Mouse (Mus musculus): ENCODE data around the gene 9130230L23Rik. TPM values are rescaled to one million over a fixed set of nuclear protein-coding genes. Genes with fewer than 3 reads are reported as not detected.

Gene 9130230L23Rik
- polyA plus RNA-seq, 1 experiment from 2014 or later = 1.7 TPM

- Histone ChIP-seq H3K9ac (replicated peaks; ENCODE audit: low read depth) (no peak overlapping the region), H3K4me2 (replicated peaks; ENCODE audit: low read depth, low read length) (no peak overlapping the region), H3K4me3 (ENCODE audit: low read depth, low read length) (no peak overlapping the region), H3K4me1 (ENCODE audit: insufficient read depth, low read depth, low read length) (no peaks in the 10 kb centered on the region), H3K36me3 (ENCODE audit: insufficient read depth, low read length) (no peaks in the 10 kb centered on the region), H3K27me3 (replicated peaks; ENCODE audit: insufficient read depth, low read length) (no peaks in the 10 kb centered on the region), H3K9me3 (ENCODE audit: low read length) (no peaks in the 10 kb centered on the region), H3K27ac (ENCODE audit: low read length) (no peak overlapping the region)
- DNase-seq (ENCODE audit: low spot score) = peak; percentile 63
- WGBS = 1% methylated on average over 4 of the region's 4 CpGs
- TF ChIP-seq CTCF (IDR thresholded peaks at IDR 0.05) (peak; percentile 83), EP300 (IDR thresholded peaks at IDR 0.05) (no peak)
- ATAC-seq = no peak
Observed at GRCm38 (mm10) chr5:65958597-65958996, 45.5 kb downstream of the 9130230L23Rik start.

DNA sequence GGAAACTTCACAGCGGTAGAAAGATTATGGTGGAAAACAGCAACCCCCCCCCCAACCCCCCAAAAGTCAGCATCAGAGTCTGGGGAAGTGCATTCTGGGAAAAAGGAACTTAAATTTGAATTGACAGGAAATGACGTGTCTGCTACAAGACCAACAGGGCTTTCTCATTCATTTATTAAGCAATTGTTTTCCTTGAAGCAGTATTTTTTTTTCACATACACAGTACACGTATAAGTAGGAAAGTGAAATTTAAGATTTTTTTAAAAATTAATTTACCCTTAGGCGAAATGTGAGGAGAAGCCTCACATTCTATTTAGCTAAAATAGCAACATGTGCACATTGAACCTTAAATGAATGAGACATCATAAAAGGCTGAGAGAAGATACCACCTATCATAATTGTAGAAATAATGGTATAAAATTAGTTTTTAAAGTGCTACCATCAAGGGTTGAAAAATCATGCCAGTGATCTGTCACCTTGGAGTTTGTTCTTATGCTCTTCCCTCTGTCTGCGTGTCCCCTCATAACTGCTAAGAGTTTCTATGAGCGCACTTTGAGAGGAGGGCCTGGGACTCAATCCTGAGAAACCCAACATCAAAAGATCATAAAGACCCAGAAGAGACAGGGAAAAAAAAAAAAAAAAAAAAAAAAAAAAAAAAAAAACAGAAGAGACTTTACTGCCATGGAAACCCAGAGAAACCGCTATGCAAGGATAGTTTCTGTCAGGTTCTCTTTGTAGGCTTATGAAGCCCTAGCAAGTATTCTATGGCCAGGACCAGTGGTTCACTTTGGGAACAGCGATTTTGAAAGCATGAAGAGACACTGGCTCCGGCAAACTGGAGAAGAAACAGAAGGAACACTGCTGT lies 47.7 kb downstream of the 9130230L23Rik start:
- Histone ChIP-seq H3K4me2 (replicated peaks; ENCODE audit: low read depth, low read length) (peak overlapping the region; percentile 45), H3K27ac (ENCODE audit: low read length) (no peak overlapping the region; the same call in 1 of the 2 replicates), H3K4me3 (ENCODE audit: low read depth, low read length) (peak overlapping the region; percentile 23), H3K4me1 (ENCODE audit: insufficient read depth, low read depth, low read length) (no peaks in the 10 kb centered on the region), H3K36me3 (ENCODE audit: insufficient read depth, low read length) (no peaks in the 10 kb centered on the region), H3K27me3 (replicated peaks; ENCODE audit: insufficient read depth, low read length) (no peaks in the 10 kb centered on the region), H3K9me3 (ENCODE audit: low read length) (no peaks in the 10 kb centered on the region), H3K9ac (replicated peaks; ENCODE audit: low read depth) (no peak overlapping the region; the same call in 1 of the 2 replicates)
- TF ChIP-seq EP300 (IDR thresholded peaks at IDR 0.05) (0 out of 2 replicates have a peak, but pooled peaks have one; percentile 23), CTCF (IDR thresholded peaks at IDR 0.05) (no peak)
- 74% methylated on average over 9 of the region's 9 CpGs for WGBS
- DNase-seq (ENCODE audit: low spot score) (peak; percentile 82), ATAC-seq (peak; percentile 34)

- DNase-seq (ENCODE audit: low spot score) = peak; percentile 88
- Histone ChIP-seq H3K4me3 (ENCODE audit: low read depth, low read length) (peak overlapping the region; percentile 23), H3K9me3 (ENCODE audit: low read length) (no peaks in the 10 kb centered on the region), H3K4me1 (ENCODE audit: insufficient read depth, low read depth, low read length) (no peaks in the 10 kb centered on the region), H3K27ac (ENCODE audit: low read length) (no peak overlapping the region; the same call in 1 of the 2 replicates), H3K9ac (replicated peaks; ENCODE audit: low read depth) (no peak overlapping the region; the same call in 1 of the 2 replicates), H3K27me3 (replicated peaks; ENCODE audit: insufficient read depth, low read length) (no peaks in the 10 kb centered on the region), H3K36me3 (ENCODE audit: insufficient read depth, low read length) (no peaks in the 10 kb centered on the region), H3K4me2 (replicated peaks; ENCODE audit: low read depth, low read length) (peak overlapping the region; percentile 45)
- ATAC-seq = peak; percentile 85
- TF ChIP-seq CTCF (IDR thresholded peaks at IDR 0.05) (peak; percentile 91), EP300 (IDR thresholded peaks at IDR 0.05) (no peak)
- WGBS = 25% methylated on average over 23 of the region's 23 CpGs
Observed at GRCm38 (mm10) chr5:65955343-65956143, 48.5 kb downstream of the 9130230L23Rik start.

- no peaks in the 10 kb centered on the region for H3K9me3 ChIP-seq (ENCODE audit: low read length)
- no peak for TF ChIP-seq CTCF (IDR thresholded peaks at IDR 0.05)
- TF ChIP-seq EP300 (IDR thresholded peaks at IDR 0.05) = no peak
Observed at GRCm38 (mm10) chr5:65954130-65955080, 49.7 kb downstream of the 9130230L23Rik start.

GRCm38 (mm10) chr5:65951513-65951909 lies 52.6 kb downstream of the 9130230L23Rik start:
- no peak overlapping the region for H3K4me3 ChIP-seq (ENCODE audit: low read depth, low read length)
- WGBS = 74% methylated on average over 4 of the region's 4 CpGs
- H3K9me3 ChIP-seq (ENCODE audit: low read length) = no peaks in the 10 kb centered on the region
- no peak overlapping the region for H3K9ac ChIP-seq (replicated peaks; ENCODE audit: low read depth)
- no peaks in the 10 kb centered on the region for H3K27me3 ChIP-seq (replicated peaks; ENCODE audit: insufficient read depth, low read length)
- TF ChIP-seq EP300 (IDR thresholded peaks at IDR 0.05) (no peak), CTCF (IDR thresholded peaks at IDR 0.05) (peak; percentile 53)
- ATAC-seq = no peak
- DNase-seq (ENCODE audit: low spot score) = no peak
- no peak overlapping the region for H3K4me2 ChIP-seq (replicated peaks; ENCODE audit: low read depth, low read length)
- no peaks in the 10 kb centered on the region for H3K4me1 ChIP-seq (ENCODE audit: insufficient read depth, low read depth, low read length)
- H3K36me3 ChIP-seq (ENCODE audit: insufficient read depth, low read length) = no peaks in the 10 kb centered on the region
- no peak overlapping the region for H3K27ac ChIP-seq (ENCODE audit: low read length)

More at GRCm38 (mm10) chr5:65954130-65955080, 49.7 kb downstream of the 9130230L23Rik start:
- no peak for ATAC-seq
- H3K9ac ChIP-seq (replicated peaks; ENCODE audit: low read depth) = no peak overlapping the region
- peak overlapping the region; percentile 45 for H3K4me2 ChIP-seq (replicated peaks; ENCODE audit: low read depth, low read length)
- DNase-seq (ENCODE audit: low spot score) = no peak
- H3K27ac ChIP-seq (ENCODE audit: low read length) = no peak overlapping the region
- H3K27me3 ChIP-seq (replicated peaks; ENCODE audit: insufficient read depth, low read length) = no peaks in the 10 kb centered on the region
- H3K4me3 ChIP-seq (ENCODE audit: low read depth, low read length) = no peak overlapping the region
- no peaks in the 10 kb centered on the region for H3K4me1 ChIP-seq (ENCODE audit: insufficient read depth, low read depth, low read length)
- no peaks in the 10 kb centered on the region for H3K36me3 ChIP-seq (ENCODE audit: insufficient read depth, low read length)
- WGBS = 84% methylated on average over 16 of the region's 16 CpGs
